Mouse (Mus musculus): ENCODE measurements around the gene Wfdc11.
"Not testable (repeated sequence)": the region's sequence is repeated elsewhere in the genome, so short reads cannot be mapped to it uniquely, and the experiment has no call there.

Wfdc11 gene

GRCm38 (mm10) chr2:164641129-164641528 lies 32.8 kb downstream of the Wfdc11 start:
- peak; percentile 3 for DNase-seq (ENCODE audit: low read depth, low spot score)

- DNase-seq (ENCODE audit: low read depth, low spot score): no peak
These were observed 35.2 kb downstream of the Wfdc11 start, which contains the start of gene Wfdc16 for GRCm38 (mm10) chr2:164638696-164639095. Gene Wfdc16 (minus strand): TSS chr2:164638796.

- DNase-seq (ENCODE audit: low read depth, low spot score): peak; percentile 48
These were observed 38.6 kb downstream of the Wfdc11 start for GRCm38 (mm10) chr2:164635266-164635665.

- DNase-seq (ENCODE audit: low read depth, low spot score): no peak
These were observed 52.1 kb downstream of the Wfdc11 start for GRCm38 (mm10) chr2:164621775-164622174.

GRCm38 (mm10) chr2:164619050-164619449 lies 54.8 kb downstream of the Wfdc11 start:
- DNase-seq (ENCODE audit: low read depth, low spot score): no peak

- DNase-seq (ENCODE audit: low read depth, low spot score): no peak
These were observed 58.5 kb downstream of the Wfdc11 start for GRCm38 (mm10) chr2:164615386-164615785.

GRCm38 (mm10) chr2:164613471-164613870 lies 60.4 kb downstream of the Wfdc11 start, which contains the start of the genes Wfdc6b and Wfdc8:
Gene Wfdc6b (plus strand): TSS chr2:164613522.
Gene Wfdc8 (minus strand): TSS chr2:164613626.
- not testable (repeated sequence) for DNase-seq (ENCODE audit: low read depth, low spot score)
